Comparison of ENCODE assay signal across 16 mouse cellular contexts in the genomic region with DNA sequence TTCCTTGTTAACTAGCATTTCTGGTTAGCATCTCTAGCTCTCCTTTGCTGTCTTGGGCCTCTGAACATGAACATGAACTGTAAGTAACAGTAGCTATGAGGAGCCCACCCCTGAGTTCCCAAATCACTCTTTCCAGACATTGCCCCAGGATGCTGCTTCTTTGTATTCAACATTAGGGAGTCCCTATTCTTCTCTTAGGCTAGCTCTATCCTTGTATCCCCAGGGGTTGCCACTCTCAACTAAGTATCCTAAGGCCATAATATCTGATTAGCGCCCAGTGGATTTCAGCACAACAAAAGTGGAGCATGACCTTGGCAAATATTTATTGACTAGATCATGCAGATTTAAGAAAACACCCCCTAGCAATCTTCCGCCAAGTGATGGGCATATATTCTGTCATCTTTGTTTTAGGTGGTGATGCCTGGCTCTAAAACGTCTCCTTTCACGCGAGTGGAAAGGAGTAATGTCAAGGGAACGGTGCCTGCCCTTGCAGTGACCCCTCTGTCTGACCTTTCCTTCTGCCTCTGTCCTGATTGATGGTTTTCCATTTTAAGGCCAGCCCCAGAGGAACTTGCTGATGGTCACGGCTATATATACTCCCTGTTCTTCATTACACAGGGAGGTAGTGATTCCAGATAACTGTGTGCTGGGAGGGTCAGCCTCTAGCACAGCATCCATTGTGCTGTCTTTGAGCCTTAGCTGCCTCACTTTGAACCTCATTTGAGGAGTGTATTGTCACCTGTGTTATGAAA. TPM values are rescaled to one million over a fixed set of nuclear protein-coding genes. Genes with fewer than 3 reads are reported as not detected.
DNase-seq lines count a peak whose midpoint lies in the region; ATAC-seq lines count a peak whose summit lies in the region.
"Had no signal": no experiment of that assay in that cellular context is flagged by ENCODE, and none has a peak within 500 bp of the region (broad histone marks: within the 10 kb centered on the region; RNA-seq: fewer than 3 reads in every experiment).

No protein-coding gene starts in this region.

- no peak overlapping the region for H3K9ac ChIP-seq in heart, embryonic 12.5 days
- no peak overlapping the region for H3K9ac ChIP-seq in neural tube, embryonic 11.5 days (ENCODE audit: low read length)
- H3K9ac ChIP-seq in forebrain, embryonic 15.5 days (replicated peaks) = no peak overlapping the region
- H3K9ac ChIP-seq: embryonic facial prominence, embryonic 12.5 days; forebrain, embryonic 12.5 days; hindbrain, embryonic 15.5 days; intestine, embryonic 15.5 days; midbrain, embryonic 12.5 days had no signal

- no peaks in the 10 kb centered on the region for H3K27me3 ChIP-seq in heart, embryonic 10.5 days (ENCODE audit: insufficient read depth, poor library complexity, severe bottlenecking)
- H3K27me3 ChIP-seq in heart, embryonic 12.5 days (replicated peaks) = no peaks in the 10 kb centered on the region
- H3K27me3 ChIP-seq in neural tube, embryonic 11.5 days (ENCODE audit: control insufficient read depth, insufficient read depth, low read length) = no peaks in the 10 kb centered on the region
- H3K27me3 ChIP-seq in forebrain, embryonic 15.5 days = no peaks in the 10 kb centered on the region
- H3K27me3 ChIP-seq: embryonic facial prominence, embryonic 12.5 days; hindbrain, embryonic 15.5 days; intestine, embryonic 15.5 days; midbrain, embryonic 12.5 days had no signal

- H3K9me3 ChIP-seq in heart, embryonic 10.5 days = no peaks in the 10 kb centered on the region
- H3K9me3 ChIP-seq in heart, embryonic 12.5 days (replicated peaks) = no peaks in the 10 kb centered on the region
- no peaks in the 10 kb centered on the region for H3K9me3 ChIP-seq in neural tube, embryonic 11.5 days (ENCODE audit: control insufficient read depth, low read length)
- no peaks in the 10 kb centered on the region for H3K9me3 ChIP-seq in forebrain, embryonic 15.5 days
- H3K9me3 ChIP-seq: embryonic facial prominence, embryonic 12.5 days; forebrain, embryonic 12.5 days; hindbrain, embryonic 15.5 days; intestine, embryonic 15.5 days; midbrain, embryonic 12.5 days had no signal

- ATAC-seq in heart, embryonic 12.5 days (ENCODE audit: insufficient number of reproducible peaks, low FRiP score) = no peak
- peak; percentile 45 for ATAC-seq in neural tube, embryonic 11.5 days (ENCODE audit: insufficient read depth, low FRiP score, low TSS enrichment)
- ATAC-seq in forebrain, embryonic 15.5 days (replicated peaks) = no peak

- no peak overlapping the region for H3K4me3 ChIP-seq in heart, embryonic 10.5 days
- H3K4me3 ChIP-seq in heart, embryonic 12.5 days = no peak overlapping the region
- no peak overlapping the region for H3K4me3 ChIP-seq in neural tube, embryonic 11.5 days (ENCODE audit: low read depth, low read length)
- no peak overlapping the region for H3K4me3 ChIP-seq in forebrain, embryonic 15.5 days
- H3K4me3 ChIP-seq: embryonic facial prominence, embryonic 12.5 days; forebrain, embryonic 12.5 days; hindbrain, embryonic 15.5 days; intestine, embryonic 15.5 days; layer of hippocampus, adult 2 months; midbrain, embryonic 12.5 days had no signal

- H3K36me3 ChIP-seq in heart, embryonic 10.5 days = peaks cover 3% of the 10 kb centered on the region; the same call in 1 of the 2 replicates
- no peaks in the 10 kb centered on the region for H3K36me3 ChIP-seq in heart, embryonic 12.5 days
- H3K36me3 ChIP-seq in neural tube, embryonic 11.5 days (ENCODE audit: control insufficient read depth, insufficient read depth, low read length) = no peaks in the 10 kb centered on the region
- no peaks in the 10 kb centered on the region for H3K36me3 ChIP-seq in forebrain, embryonic 15.5 days
- H3K36me3 ChIP-seq: embryonic facial prominence, embryonic 12.5 days; forebrain, embryonic 12.5 days; hindbrain, embryonic 15.5 days; intestine, embryonic 15.5 days; midbrain, embryonic 12.5 days had no signal

- peak overlapping the region; percentile 57; the same call in 1 of the 2 replicates for H3K27ac ChIP-seq in heart, embryonic 10.5 days
- no peak overlapping the region for H3K27ac ChIP-seq in heart, embryonic 12.5 days (ENCODE audit: poor library complexity, severe bottlenecking)
- peak overlapping the region; percentile 74 for H3K27ac ChIP-seq in neural tube, embryonic 11.5 days (ENCODE audit: low read depth, low read length)
- H3K27ac ChIP-seq in forebrain, embryonic 15.5 days (replicated peaks) = no peak overlapping the region
- H3K27ac ChIP-seq: embryonic facial prominence, embryonic 12.5 days; forebrain, embryonic 12.5 days; intestine, embryonic 15.5 days; macrophage; midbrain, embryonic 12.5 days had no signal

- H3K4me2 ChIP-seq in heart, embryonic 12.5 days = no peak overlapping the region
- no peak overlapping the region for H3K4me2 ChIP-seq in neural tube, embryonic 11.5 days (ENCODE audit: low read depth)
- H3K4me2 ChIP-seq in forebrain, embryonic 15.5 days (replicated peaks) = no peak overlapping the region
- H3K4me2 ChIP-seq: embryonic facial prominence, embryonic 12.5 days; forebrain, embryonic 12.5 days; intestine, embryonic 15.5 days; midbrain, embryonic 12.5 days had no signal

- peaks cover 24% of the 10 kb centered on the region; the same call in 1 of the 2 replicates for H3K4me1 ChIP-seq in heart, embryonic 10.5 days
- peaks cover 30% of the 10 kb centered on the region for H3K4me1 ChIP-seq in heart, embryonic 12.5 days (replicated peaks)
- peaks cover 16% of the 10 kb centered on the region for H3K4me1 ChIP-seq in neural tube, embryonic 11.5 days (ENCODE audit: control insufficient read depth, insufficient read depth, low read length)
- H3K4me1 ChIP-seq in forebrain, embryonic 15.5 days = peaks cover 14% of the 10 kb centered on the region
- H3K4me1 ChIP-seq: intestine, embryonic 15.5 days had no signal

- DNase-seq in heart, embryonic 10.5 days (ENCODE audit: low spot score) = no peak
- peak; percentile 36 for DNase-seq in neural tube, embryonic 11.5 days (ENCODE audit: low spot score)
- no peak for DNase-seq in neural tube, embryonic 10.5 days (ENCODE audit: extremely low spot score, low spot score)
- peak; percentile 53 for DNase-seq in embryo, embryonic 10.5 days (ENCODE audit: low spot score)
- no peak for DNase-seq in retina, embryonic 14.5 days (ENCODE audit: low spot score)
- DNase-seq in cerebellum, adult 18-20 months = no peak
- DNase-seq: right cerebral cortex, postnatal 25 days had no signal

- WGBS in heart, embryonic 10.5 days = 42% methylated on average over 7 of the region's 7 CpGs
- WGBS in heart, embryonic 12.5 days = 50% methylated on average over 7 of the region's 7 CpGs
- 17% methylated on average over 7 of the region's 7 CpGs for WGBS in neural tube, embryonic 11.5 days
- WGBS in forebrain, embryonic 15.5 days = 81% methylated on average over 7 of the region's 7 CpGs

RNA-seq across cellular contexts. Expression of a gene that starts 55.5 kb away (rescaled TPM):
- polyA plus RNA-seq in heart, embryonic 10.5 days (2016; fragmentation: Nextera tagmentation; extraction: Ambion mirVana) = 14.1 and 15.6 TPM in 2 replicates
- 13.4 and 14.2 TPM in 2 replicates for polyA plus RNA-seq in heart, embryonic 12.5 days (2016; fragmentation: Nextera tagmentation; extraction: Ambion mirVana)
- 20.3 and 22.3 TPM in 2 replicates for polyA plus RNA-seq in neural tube, embryonic 11.5 days (2014; fragmentation: Nextera tagmentation; extraction: Ambion mirVana)
- polyA plus RNA-seq in forebrain, embryonic 15.5 days (2015; fragmentation: Nextera tagmentation; extraction: Ambion mirVana) = 17.8 and 18.4 TPM in 2 replicates

Comparison
In these comparisons a context has a peak if more than half of its experiments do, and no peak if none do; other contexts are left out.
1. DNase-seq: peak in neural tube, embryonic 11.5 days (single experiment) and embryo, embryonic 10.5 days (single experiment); none in heart, embryonic 10.5 days (single experiment), neural tube, embryonic 10.5 days (single experiment), retina, embryonic 14.5 days (single experiment) and cerebellum, adult 18-20 months (0 of 2).
2. H3K27ac ChIP-seq: peak in heart, embryonic 10.5 days (single experiment) and neural tube, embryonic 11.5 days (single experiment); none in heart, embryonic 12.5 days (single experiment) and forebrain, embryonic 15.5 days (single experiment).